Mouse (Mus musculus): ENCODE results near the gene Sirt5.
A peak's percentile ranks its signal among the peaks of the same experiment; 100 is the strongest.

Gene Sirt5

GRCm38 (mm10) chr13:43374918-43375432 lies 9.7 kb downstream of the Sirt5 start:
- no peak for DNase-seq

GRCm38 (mm10) chr13:43379989-43380388 lies 14.7 kb downstream of the Sirt5 start:
- DNase-seq = no peak

- no peak for DNase-seq
Observed at GRCm38 (mm10) chr13:43385321-43385720, 20.0 kb downstream of the Sirt5 start.

- no peak for DNase-seq
Observed at GRCm38 (mm10) chr13:43397700-43398296, 32.5 kb downstream of the Sirt5 start.

GRCm38 (mm10) chr13:43398297-43399080 lies 33.2 kb downstream of the Sirt5 start, which contains the start of gene Nol7:
Nol7 (plus strand) TSS chr13:43398390.
- DNase-seq = peak; percentile 97

- DNase-seq = no peak
Observed at GRCm38 (mm10) chr13:43399576-43399975, 34.3 kb downstream of the Sirt5 start.

- no peak for DNase-seq
Observed at GRCm38 (mm10) chr13:43412311-43412710, 47.0 kb downstream of the Sirt5 start.

GRCm38 (mm10) chr13:43413611-43414010 lies 48.3 kb downstream of the Sirt5 start:
- DNase-seq = no peak

- no peak for DNase-seq
Observed at GRCm38 (mm10) chr13:43415249-43415648, 50.0 kb downstream of the Sirt5 start.

GRCm38 (mm10) chr13:43428436-43428835 lies 63.1 kb downstream of the Sirt5 start:
- no peak for DNase-seq

GRCm38 (mm10) chr13:43433395-43433794 lies 68.1 kb downstream of the Sirt5 start:
- DNase-seq = no peak

- DNase-seq = no peak
Observed at GRCm38 (mm10) chr13:43440376-43440775, 75.1 kb downstream of the Sirt5 start.

GRCm38 (mm10) chr13:43442551-43442950 lies 77.3 kb downstream of the Sirt5 start:
- no peak for DNase-seq

GRCm38 (mm10) chr13:43443706-43444105 lies 78.4 kb downstream of the Sirt5 start:
- no peak for DNase-seq

- DNase-seq = no peak
Observed at GRCm38 (mm10) chr13:43444717-43445116, 79.4 kb downstream of the Sirt5 start.
